Mouse (Mus musculus): Measurements from ENCODE around the gene Zfp62. TPM values are rescaled to one million over a fixed set of nuclear protein-coding genes. Genes with fewer than 3 reads are reported as not detected.
A peak's percentile ranks its signal among the peaks of the same experiment; 100 is the strongest.

Zfp62 gene
- total RNA-seq, 2 experiments from 2014 or later = 35.6 to 72.1 TPM

- no peak for ATAC-seq (replicated peaks; ENCODE audit: low FRiP score, poor library complexity, severe bottlenecking)
These were observed 42.7 kb downstream of the Zfp62 start for GRCm38 (mm10) chr11:49245634-49246415.

GRCm38 (mm10) chr11:49246523-49246922 is 43.4 kb downstream of the Zfp62 start:
- ATAC-seq (replicated peaks; ENCODE audit: low FRiP score, poor library complexity, severe bottlenecking) = no peak

- ATAC-seq (replicated peaks; ENCODE audit: low FRiP score, poor library complexity, severe bottlenecking) = no peak
These were observed 44.2 kb downstream of the Zfp62 start for GRCm38 (mm10) chr11:49247255-49247654.

GRCm38 (mm10) chr11:49248226-49248973 is 45.3 kb downstream of the Zfp62 start:
- no peak for ATAC-seq (replicated peaks; ENCODE audit: low FRiP score, poor library complexity, severe bottlenecking)

- ATAC-seq (replicated peaks; ENCODE audit: low FRiP score, poor library complexity, severe bottlenecking) = no peak
These were observed 46.0 kb downstream of the Zfp62 start for GRCm38 (mm10) chr11:49248974-49249700.

- peak; percentile 18 for ATAC-seq (replicated peaks; ENCODE audit: low FRiP score, poor library complexity, severe bottlenecking)
These were observed 46.8 kb downstream of the Zfp62 start for GRCm38 (mm10) chr11:49249811-49250421.

GRCm38 (mm10) chr11:49250422-49251379 is 47.6 kb downstream of the Zfp62 start:
- ATAC-seq (replicated peaks; ENCODE audit: low FRiP score, poor library complexity, severe bottlenecking) = peak; percentile 84

GRCm38 (mm10) chr11:49251380-49251761 is 48.3 kb downstream of the Zfp62 start:
- no peak for ATAC-seq (replicated peaks; ENCODE audit: low FRiP score, poor library complexity, severe bottlenecking)

- peak; percentile 32 for ATAC-seq (replicated peaks; ENCODE audit: low FRiP score, poor library complexity, severe bottlenecking)
These were observed 49.0 kb downstream of the Zfp62 start for GRCm38 (mm10) chr11:49252048-49252447.

GRCm38 (mm10) chr11:49253035-49253434 is 49.9 kb downstream of the Zfp62 start:
- no peak for ATAC-seq (replicated peaks; ENCODE audit: low FRiP score, poor library complexity, severe bottlenecking)

GRCm38 (mm10) chr11:49259296-49259695 is 56.2 kb downstream of the Zfp62 start:
- no peak for ATAC-seq (replicated peaks; ENCODE audit: low FRiP score, poor library complexity, severe bottlenecking)

GRCm38 (mm10) chr11:49259829-49260228 is 56.7 kb downstream of the Zfp62 start:
- ATAC-seq (replicated peaks; ENCODE audit: low FRiP score, poor library complexity, severe bottlenecking) = no peak

GRCm38 (mm10) chr11:49260598-49261312 is 57.7 kb downstream of the Zfp62 start:
- no peak for ATAC-seq (replicated peaks; ENCODE audit: low FRiP score, poor library complexity, severe bottlenecking)

- ATAC-seq (replicated peaks; ENCODE audit: low FRiP score, poor library complexity, severe bottlenecking) = no peak
These were observed 58.3 kb downstream of the Zfp62 start for GRCm38 (mm10) chr11:49261313-49261855.

GRCm38 (mm10) chr11:49262286-49262685 is 59.2 kb downstream of the Zfp62 start:
- ATAC-seq (replicated peaks; ENCODE audit: low FRiP score, poor library complexity, severe bottlenecking) = no peak

- ATAC-seq (replicated peaks; ENCODE audit: low FRiP score, poor library complexity, severe bottlenecking) = no peak
These were observed 60.1 kb downstream of the Zfp62 start for GRCm38 (mm10) chr11:49263149-49263548.

GRCm38 (mm10) chr11:49264081-49264480 is 61.0 kb downstream of the Zfp62 start:
- ATAC-seq (replicated peaks; ENCODE audit: low FRiP score, poor library complexity, severe bottlenecking) = no peak

GRCm38 (mm10) chr11:49264622-49265021 is 61.5 kb downstream of the Zfp62 start:
- no peak for ATAC-seq (replicated peaks; ENCODE audit: low FRiP score, poor library complexity, severe bottlenecking)
